Mouse (Mus musculus) effector memory CD4-positive, alpha-beta T cell, adult 7 months (primary cell): ENCODE data around the gene Prrt2. TPM values are rescaled to one million over a fixed set of nuclear protein-coding genes. Genes with fewer than 3 reads are reported as not detected.

Source experiments
- polyA plus RNA-seq: library from polyadenylated mRNA; unstranded; fragments of 100-300 nt; shearing (Covaris generic); gene quantifications from one replicate; pipeline ENCODE4 v1.2.1, GENCODE M21; 2017

The Prrt2 gene
- polyA plus RNA-seq: 4.9 TPM

DNA sequence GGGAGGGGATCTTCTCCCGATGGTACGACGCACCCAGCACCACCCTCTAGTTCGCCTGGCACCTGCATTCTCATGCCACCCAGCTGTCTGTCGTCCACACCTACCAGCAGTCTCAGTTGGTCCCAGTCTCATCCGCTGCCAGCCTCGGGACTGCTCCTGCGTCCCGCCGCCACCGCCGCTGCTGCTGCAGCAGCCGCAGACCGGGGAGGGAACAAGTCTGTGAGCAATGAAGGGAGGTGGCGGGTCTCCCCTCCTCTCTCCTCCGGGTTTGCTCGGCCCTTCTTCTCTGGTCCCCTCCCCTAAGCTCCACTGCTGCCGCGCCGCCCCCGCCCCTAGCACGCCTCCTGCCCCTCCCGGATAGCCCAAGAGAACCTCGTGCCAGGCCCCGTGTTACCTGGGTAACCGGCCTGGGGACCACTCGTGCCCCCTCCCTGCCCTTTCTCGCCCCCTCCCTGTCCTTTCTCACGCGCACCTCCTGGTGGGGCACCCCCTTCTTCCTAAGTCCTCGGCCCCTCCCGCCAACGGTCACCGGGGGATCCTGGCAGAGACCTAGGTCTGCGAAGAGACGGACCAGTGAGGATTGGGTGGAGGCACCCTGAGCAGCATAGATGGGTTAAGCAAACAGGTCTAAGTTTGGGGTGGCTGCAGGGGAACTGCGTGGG lies at the start of gene Prrt2, which contains the start of gene Gm42742:
Gene Prrt2 (minus strand): TSS at position 311 of the 662 bp plus-strand sequence.
Gene Gm42742 (minus strand): TSS at position 197 of the 662 bp plus-strand sequence.

DNA sequence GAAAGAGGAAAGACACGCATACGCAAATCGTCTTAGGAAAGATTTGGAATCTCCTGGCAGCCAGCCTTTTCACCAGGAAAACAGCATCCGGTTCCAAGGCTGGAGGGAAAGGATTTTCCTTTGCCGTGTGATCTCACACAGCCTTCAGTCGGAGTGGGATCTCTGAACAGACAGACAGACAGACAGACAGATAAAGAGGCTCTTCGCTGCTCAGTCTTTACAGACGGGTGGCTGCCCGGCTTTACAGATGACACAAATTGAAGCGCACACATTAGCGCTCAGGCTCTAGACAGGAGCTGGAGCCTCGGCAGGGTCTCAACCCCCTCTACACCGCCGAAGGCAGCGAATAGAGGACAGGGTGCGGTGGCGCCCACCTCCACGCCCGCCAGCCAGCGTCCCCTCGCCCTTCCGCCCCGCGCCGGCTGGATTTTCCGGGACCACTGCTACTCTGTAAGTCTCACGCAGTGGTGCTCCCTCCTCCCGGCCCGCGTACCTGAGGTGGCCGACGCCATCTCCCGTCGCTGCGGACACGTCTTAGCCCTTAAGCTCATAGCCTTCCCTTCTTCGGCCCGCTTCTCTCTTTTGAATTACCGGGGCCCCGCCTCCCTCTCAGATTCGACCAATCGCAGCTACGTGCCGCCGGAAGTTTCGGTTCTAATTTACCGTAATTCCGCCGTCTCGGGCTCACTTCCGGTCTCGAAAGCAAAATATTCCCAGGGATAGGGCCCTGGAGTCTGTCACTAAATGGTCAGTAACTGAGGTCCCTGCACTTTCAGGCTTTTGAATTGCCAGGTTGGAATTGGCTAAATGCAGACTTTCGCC lies 21.1 kb upstream of the Prrt2 start, which contains the start of gene Kif22:
Gene Kif22 (minus strand): TSS at position 621 of the 822 bp plus-strand sequence.

DNA sequence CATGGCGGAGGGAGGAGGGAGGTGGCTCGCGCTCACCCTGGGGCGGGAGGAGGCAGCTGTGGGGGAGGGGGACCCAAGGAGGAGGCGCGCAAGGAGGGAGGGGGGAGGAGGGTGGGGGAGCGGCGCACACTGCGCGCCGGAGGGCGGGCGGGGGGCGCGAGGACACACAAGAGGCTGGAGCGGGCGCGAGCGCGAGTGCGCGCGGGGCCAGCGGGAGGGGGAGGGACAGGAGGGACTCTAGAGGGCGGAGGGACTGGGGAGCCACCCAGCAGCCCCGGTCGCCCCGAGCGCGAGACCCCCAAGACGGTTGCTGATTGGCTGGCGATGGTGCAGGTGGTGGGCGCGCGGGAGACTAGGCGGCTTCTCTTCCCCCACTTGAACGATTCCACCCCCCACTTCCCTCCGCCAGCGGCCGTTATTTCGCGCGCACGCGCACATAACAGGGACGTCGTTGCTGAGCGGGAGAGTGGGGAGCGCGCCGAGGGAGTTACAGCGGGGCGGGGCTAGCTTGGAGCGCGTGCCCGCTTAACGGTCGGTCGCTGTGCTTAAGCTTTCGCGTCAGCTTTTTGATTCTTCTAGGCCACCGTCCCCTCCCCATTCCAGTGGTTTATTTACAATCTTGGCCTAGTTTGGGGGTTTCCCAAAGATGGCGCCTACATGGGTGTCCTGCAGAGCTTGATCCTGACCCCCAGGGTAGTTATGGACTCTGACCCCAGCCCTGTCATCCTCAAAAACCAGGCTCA lies 6.1 kb upstream of the Prrt2 start, which contains the start of gene Maz:
Gene Maz (minus strand): TSS at position 54 of the 743 bp plus-strand sequence.

DNA sequence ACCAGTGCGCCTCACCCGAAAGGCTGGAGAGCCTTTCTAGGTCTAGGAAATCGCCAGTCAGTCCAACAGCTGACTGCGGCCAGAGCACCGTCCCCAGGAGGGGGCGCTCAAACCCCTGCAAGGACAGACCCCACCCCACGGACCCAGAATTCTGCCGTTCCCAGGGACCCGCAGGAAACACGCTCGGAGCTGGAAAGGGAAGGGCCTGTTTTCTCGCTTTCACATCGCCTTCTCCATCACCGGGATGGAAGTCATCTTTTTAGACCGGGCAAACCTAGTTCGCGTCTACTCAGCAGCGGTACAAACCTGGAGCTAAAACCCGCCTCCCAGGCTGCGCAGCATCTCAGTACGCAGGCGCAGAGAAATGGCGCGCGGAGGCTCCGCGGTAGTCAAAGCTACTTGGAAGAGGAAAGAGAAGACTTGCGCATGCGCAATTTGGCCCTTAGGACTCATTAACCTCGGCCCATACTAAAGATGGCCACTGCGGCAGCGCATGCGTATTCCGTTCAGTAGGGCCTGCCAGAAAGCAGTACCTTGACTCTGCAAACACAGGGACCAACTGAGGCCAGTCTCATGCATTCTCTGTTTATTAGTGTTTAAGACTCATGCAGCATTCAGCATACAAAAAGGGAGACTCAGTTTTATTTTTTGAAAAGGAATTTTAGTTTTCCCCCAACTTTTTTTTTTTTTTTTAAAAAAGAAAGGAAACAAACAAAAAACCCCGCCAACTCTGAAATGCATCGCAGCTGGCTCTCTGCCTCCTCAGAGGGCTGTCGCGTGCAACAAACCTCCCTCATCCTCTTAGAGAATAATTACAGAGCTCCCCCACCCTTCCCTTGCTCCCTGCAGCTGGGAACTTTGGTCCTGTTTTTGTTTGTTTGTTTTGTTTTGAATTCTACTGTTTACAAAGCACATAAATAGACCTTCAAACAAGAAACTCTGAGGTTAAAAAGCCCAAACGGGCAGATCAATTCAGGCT lies 3.8 kb downstream of the Prrt2 start, which contains the start of gene Pagr1a:
Gene Pagr1a (minus strand): TSS at position 382 of the 979 bp plus-strand sequence.

DNA sequence TGATC lies 4.7 kb downstream of the Prrt2 start, which contains the start of gene Pagr1b:
Gene Pagr1b (minus strand): TSS at position 4 of the 5 bp plus-strand sequence.

DNA sequence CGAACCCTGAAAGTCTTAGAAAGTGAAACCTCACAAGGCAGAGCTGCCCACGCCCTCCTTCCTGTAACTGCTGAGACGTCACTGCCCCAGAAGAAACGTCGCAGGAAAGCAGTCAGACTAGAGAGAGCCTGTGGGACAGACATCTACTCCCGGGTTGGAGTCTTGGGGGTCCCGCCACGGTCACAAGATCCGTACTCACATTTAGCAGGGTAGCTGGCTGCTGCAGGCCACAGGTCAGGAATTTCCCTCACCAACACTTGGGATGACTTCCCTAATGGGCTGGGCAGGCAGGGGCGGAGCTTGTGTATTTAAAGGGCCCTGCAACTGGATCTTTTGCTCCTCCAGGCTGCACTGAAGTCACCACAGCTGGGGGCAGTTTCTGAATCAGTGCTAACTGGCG lies 6.7 kb downstream of the Prrt2 start, which contains the start of gene Mvp:
Gene Mvp (minus strand): TSS at position 302 of the 400 bp plus-strand sequence.

DNA sequence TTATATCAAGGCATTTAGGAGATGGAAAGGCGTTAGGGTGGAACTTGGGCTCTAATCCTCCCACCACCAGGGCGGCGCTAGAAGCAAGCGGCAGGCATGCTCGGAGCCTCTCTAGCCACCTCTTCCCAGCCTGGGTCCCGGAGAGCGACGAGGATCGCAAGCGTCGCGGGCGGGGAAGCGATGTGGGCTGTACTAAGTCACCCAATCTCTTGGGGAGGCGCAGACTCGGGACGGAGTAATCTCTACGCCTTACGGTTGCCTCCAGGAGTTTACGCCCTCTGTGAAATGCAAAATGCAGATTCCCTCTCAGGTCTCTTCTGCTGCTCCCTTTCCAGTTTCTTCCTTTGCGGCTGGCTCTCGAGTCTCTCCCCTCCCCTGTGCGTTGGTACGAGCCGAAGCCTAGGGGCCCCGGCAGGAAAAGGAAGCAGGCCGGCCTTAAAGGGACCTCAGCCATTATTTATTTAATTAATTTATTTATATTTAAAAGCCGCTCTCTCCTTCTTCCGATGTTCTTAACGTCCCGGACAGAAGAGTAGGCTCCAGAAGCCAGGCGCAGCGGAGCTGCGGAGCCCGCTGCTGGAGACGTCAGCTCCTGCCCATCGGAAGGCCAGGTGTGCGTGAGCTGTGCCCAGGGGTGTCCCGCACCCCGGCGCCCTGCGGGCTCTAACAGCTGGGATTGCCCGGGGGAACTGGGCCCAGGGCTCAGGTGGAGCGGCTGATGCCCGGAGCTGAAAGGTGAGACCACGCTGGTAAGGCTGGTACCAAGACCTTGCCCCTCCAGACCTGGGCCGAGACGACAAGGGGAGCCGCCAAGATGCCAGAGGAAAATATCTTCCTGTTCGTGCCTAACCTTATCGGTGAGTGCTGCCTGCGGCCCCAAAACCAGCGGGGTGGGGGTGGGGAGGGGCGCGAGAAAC lies 44.8 kb downstream of the Prrt2 start, which contains the start of gene Cdiptos:
Gene Cdiptos (minus strand): TSS at position 149 of the 917 bp plus-strand sequence.

DNA sequence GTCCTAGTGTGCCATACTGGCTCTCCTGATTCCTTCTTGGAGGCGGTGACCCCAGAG lies 45.3 kb downstream of the Prrt2 start, which contains the start of gene Cdipt:
Gene Cdipt (plus strand): TSS at position 22 of the 57 bp plus-strand sequence.

Other genes starting within 250 kb of the Prrt2 start
- gene Ypel3, start 244.3 kb downstream of the Prrt2 start, polyA plus RNA-seq: 341 TPM
- gene Tbx6, start 239.7 kb downstream of the Prrt2 start, polyA plus RNA-seq: 2.8 TPM
- 405 TPM for gene Ppp4c, start 228.7 kb downstream of the Prrt2 start, polyA plus RNA-seq
- not detected for gene Fam57b, start 223.5 kb downstream of the Prrt2 start, polyA plus RNA-seq
- gene 4930451I11Rik, start 189.6 kb downstream of the Prrt2 start, polyA plus RNA-seq: not detected
- 0.45 TPM for gene Doc2a, start 173.8 kb downstream of the Prrt2 start, polyA plus RNA-seq
- gene Hirip3, start 159.2 kb downstream of the Prrt2 start, polyA plus RNA-seq: 13.9 TPM
- gene Ino80e, start 158.8 kb downstream of the Prrt2 start, polyA plus RNA-seq: 55.1 TPM
- 39.3 TPM for gene Taok2, start 136.5 kb downstream of the Prrt2 start, polyA plus RNA-seq
- 41.2 TPM for gene Tmem219, start 98.3 kb downstream of the Prrt2 start, polyA plus RNA-seq
- 37.4 TPM for gene Kctd13, start 92.3 kb downstream of the Prrt2 start, polyA plus RNA-seq
- 0.30 TPM for gene Asphd1, start 71.6 kb downstream of the Prrt2 start, polyA plus RNA-seq
- gene Sez6l2, start 70.6 kb downstream of the Prrt2 start, polyA plus RNA-seq: 0.27 TPM
- 127 TPM for gene Cdipt, start 45.3 kb downstream of the Prrt2 start, polyA plus RNA-seq
- gene Cdiptos, start 45.1 kb downstream of the Prrt2 start, polyA plus RNA-seq: 0.57 TPM
- 75.7 TPM for gene Mvp, start 6.6 kb downstream of the Prrt2 start, polyA plus RNA-seq
- 1.7 TPM for gene Pagr1b, start 4.7 kb downstream of the Prrt2 start, polyA plus RNA-seq
- gene Pagr1a, start 3.9 kb downstream of the Prrt2 start, polyA plus RNA-seq: 49.8 TPM
- 13.4 TPM for gene Gm42742, start 114 bp downstream of the Prrt2 start, polyA plus RNA-seq
- gene Maz, start 5.8 kb upstream of the Prrt2 start, polyA plus RNA-seq: 66.5 TPM
- 3.0 TPM for gene Kif22, start 21.3 kb upstream of the Prrt2 start, polyA plus RNA-seq
- not detected for gene Zg16, start 66.1 kb upstream of the Prrt2 start, polyA plus RNA-seq
- 70.4 TPM for gene AI467606, start 70.1 kb upstream of the Prrt2 start, polyA plus RNA-seq
- gene Qprt, start 101.0 kb upstream of the Prrt2 start, polyA plus RNA-seq: 11.2 TPM
- 49.4 TPM for gene Spn, start 116.6 kb upstream of the Prrt2 start, polyA plus RNA-seq
- 72.4 TPM for gene Cd2bp2, start 174.8 kb upstream of the Prrt2 start, polyA plus RNA-seq
- 63.5 TPM for gene Tbc1d10b, start 187.3 kb upstream of the Prrt2 start, polyA plus RNA-seq
- gene Mylpf, start 187.7 kb upstream of the Prrt2 start, polyA plus RNA-seq: 13.0 TPM
- gene Zfp553, start 211.8 kb upstream of the Prrt2 start, polyA plus RNA-seq: 6.8 TPM
- 491 TPM for gene Sept1, start 211.9 kb upstream of the Prrt2 start, polyA plus RNA-seq
- gene Zfp771, start 223.1 kb upstream of the Prrt2 start, polyA plus RNA-seq: 5.0 TPM
- 18.2 TPM for gene Dctpp1, start 239.5 kb upstream of the Prrt2 start, polyA plus RNA-seq